Mouse (Mus musculus) lung, embryonic 15.5 days (tissue): Measurements from ENCODE around the gene Slc22a8. TPM values are rescaled to one million over a fixed set of nuclear protein-coding genes. Genes with fewer than 3 reads are reported as not detected.

Source experiments
- ATAC-seq: fragments of 200-750 bp; cut with Nextera tagmentation; 2 replicates; pipeline ENCODE4 v1.8.0; 2017; ENCODE audit warnings: moderate number of reproducible peaks, borderline replicate concordance; ENCODE audit not compliant: low FRiP score, low TSS enrichment; ENCODE audit errors: extremely low read depth
- H3K27ac ChIP-seq: fragments of 300-500 bp; sonication (generic); 2 replicates; pipeline ENCODE4 v1.5.1; 2015; ENCODE audit warnings: moderate library complexity, mild to moderate bottlenecking, inconsistent platforms
- H3K27me3 ChIP-seq: fragments of 300-500 bp; sonication (generic); 2 replicates; pipeline ENCODE4 v1.6.1; 2015; ENCODE audit warnings: inconsistent platforms
- H3K36me3 ChIP-seq: fragments of 300-500 bp; sonication (generic); 2 replicates; pipeline ENCODE4 v1.6.1; 2015; ENCODE audit warnings: inconsistent platforms
- H3K4me1 ChIP-seq: fragments of 300-500 bp; sonication (generic); 2 replicates; pipeline ENCODE4 v1.6.1; 2015; ENCODE audit warnings: inconsistent platforms
- H3K4me2 ChIP-seq: fragments of 300-500 bp; sonication (generic); 2 replicates; pipeline ENCODE4 v1.6.1; 2015; ENCODE audit warnings: inconsistent platforms, mild to moderate bottlenecking, moderate library complexity
- H3K4me3 ChIP-seq: fragments of 300-500 bp; sonication (generic); 2 replicates; pipeline ENCODE4 v1.5.1; 2015; ENCODE audit warnings: mild to moderate bottlenecking, inconsistent platforms
- H3K9ac ChIP-seq: fragments of 300-500 bp; sonication (generic); 2 replicates; pipeline ENCODE4 v1.6.1; 2015; ENCODE audit warnings: inconsistent platforms
- H3K9me3 ChIP-seq: fragments of 300-500 bp; sonication (generic); 2 replicates; pipeline ENCODE4 v1.6.1; 2016; ENCODE audit warnings: inconsistent platforms
- WGBS: fragments of 180-500 bp; shearing (Covaris S2); methylation state at CpG from one replicate; pipeline ENCODE4 v1.1.7; 2015; 5-methylcytosine and 5-hydroxymethylcytosine counted together
- polyA plus RNA-seq: library from polyadenylated mRNA; unstranded; fragments of >200 nt; fragmentation: Nextera tagmentation; extraction: Ambion mirVana; gene quantifications from 2 replicates; pipeline ENCODE4 v1.2.1, GENCODE M21; 2015

Gene Slc22a8
- polyA plus RNA-seq: 0.09 and 0.24 TPM in 2 replicates

GRCm38 (mm10) chr19:8590954-8591353, at the start of gene Slc22a8:
TSS of gene Slc22a8 (plus strand) at chr19:8591254.
- no peaks in the 10 kb centered on the region for H3K36me3 ChIP-seq
- 48% methylated on average over 8 of the region's 8 CpGs for WGBS
- peaks cover 19% of the 10 kb centered on the region for H3K4me1 ChIP-seq
- no peaks in the 10 kb centered on the region for H3K9me3 ChIP-seq
- no peak within 1 kb of the TSS for H3K27ac ChIP-seq
- no peaks in the 10 kb centered on the region for H3K27me3 ChIP-seq
- H3K4me3 ChIP-seq: no peak within 1 kb of the TSS
- H3K9ac ChIP-seq: no peak within 1 kb of the TSS
- H3K4me2 ChIP-seq: no peak within 1 kb of the TSS
- ATAC-seq: no peak

DNA sequence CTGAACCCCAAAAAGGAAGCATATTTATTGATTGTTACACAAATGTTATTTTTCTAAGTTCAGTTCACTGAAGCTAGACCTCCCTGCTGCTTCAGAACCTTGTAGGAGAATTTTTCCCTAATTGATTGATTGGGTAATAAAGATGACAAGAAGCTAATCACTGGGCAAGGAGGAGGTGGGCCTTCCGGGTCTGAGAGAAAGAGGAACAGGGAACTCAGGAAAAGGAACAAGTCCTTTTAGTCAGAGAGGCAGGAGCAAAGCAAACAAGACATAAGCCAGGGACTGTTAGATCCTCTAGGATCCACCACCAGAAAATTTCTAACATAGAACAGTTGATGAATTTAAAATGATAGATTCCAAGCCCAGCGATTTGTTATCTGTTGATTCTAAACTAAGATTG, 32.2 kb upstream of the Slc22a8 start:
- ATAC-seq: no peak
- no peaks in the 10 kb centered on the region for H3K4me1 ChIP-seq
- no peak overlapping the region for H3K4me3 ChIP-seq
- no peak overlapping the region for H3K4me2 ChIP-seq
- H3K9me3 ChIP-seq: no peaks in the 10 kb centered on the region
- H3K36me3 ChIP-seq: no peaks in the 10 kb centered on the region
- no peak overlapping the region for H3K27ac ChIP-seq
- 47% methylated on average over 2 of the region's 2 CpGs for WGBS
- H3K27me3 ChIP-seq: no peaks in the 10 kb centered on the region
- no peak overlapping the region for H3K9ac ChIP-seq

- Histone ChIP-seq H3K27me3 (no peaks in the 10 kb centered on the region), H3K4me2 (no peak overlapping the region), H3K9me3 (no peaks in the 10 kb centered on the region), H3K36me3 (no peaks in the 10 kb centered on the region), H3K4me3 (no peak overlapping the region), H3K4me1 (no peaks in the 10 kb centered on the region), H3K9ac (no peak overlapping the region), H3K27ac (no peak overlapping the region)
- no peak for ATAC-seq
- WGBS: 38% methylated on average over 2 of the region's 2 CpGs
Observed at GRCm38 (mm10) chr19:8564021-8564420, 27.0 kb upstream of the Slc22a8 start.

GRCm38 (mm10) chr19:8564469-8564868, 26.6 kb upstream of the Slc22a8 start:
- no peak overlapping the region for H3K27ac ChIP-seq
- H3K9me3 ChIP-seq: no peaks in the 10 kb centered on the region
- no peak overlapping the region for H3K4me2 ChIP-seq
- H3K9ac ChIP-seq: no peak overlapping the region
- no peak for ATAC-seq
- H3K4me1 ChIP-seq: peaks cover 1% of the 10 kb centered on the region; the same call in 1 of the 2 replicates
- WGBS: 44% methylated on average over 3 of the region's 3 CpGs
- no peak overlapping the region for H3K4me3 ChIP-seq
- no peaks in the 10 kb centered on the region for H3K27me3 ChIP-seq
- no peaks in the 10 kb centered on the region for H3K36me3 ChIP-seq

DNA sequence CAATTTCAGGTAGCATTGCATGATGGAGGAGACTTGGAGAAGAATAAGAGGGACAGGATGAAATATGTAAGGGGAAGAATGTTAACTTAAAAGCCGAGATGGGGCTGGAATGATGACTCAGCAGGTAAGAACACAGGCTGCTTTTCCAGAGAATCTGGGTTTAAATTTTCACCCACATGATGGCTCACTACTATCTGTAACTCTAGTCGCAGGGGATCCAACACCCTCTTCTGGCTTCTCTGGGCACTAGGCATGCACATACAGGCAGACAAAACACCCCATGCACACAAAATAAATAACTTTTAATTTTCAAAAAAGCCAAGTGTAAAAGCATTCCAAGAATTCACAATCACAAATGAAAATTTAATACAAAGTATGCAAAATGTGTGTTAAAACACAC, 25.8 kb upstream of the Slc22a8 start:
- Histone ChIP-seq H3K9ac (no peak overlapping the region), H3K36me3 (no peaks in the 10 kb centered on the region), H3K4me2 (no peak overlapping the region), H3K27me3 (no peaks in the 10 kb centered on the region), H3K4me1 (peaks cover 5% of the 10 kb centered on the region; the same call in 1 of the 2 replicates), H3K4me3 (no peak overlapping the region), H3K27ac (no peak overlapping the region), H3K9me3 (no peaks in the 10 kb centered on the region)
- WGBS: 39% methylated on average over 2 of the region's 2 CpGs
- ATAC-seq: no peak

DNA sequence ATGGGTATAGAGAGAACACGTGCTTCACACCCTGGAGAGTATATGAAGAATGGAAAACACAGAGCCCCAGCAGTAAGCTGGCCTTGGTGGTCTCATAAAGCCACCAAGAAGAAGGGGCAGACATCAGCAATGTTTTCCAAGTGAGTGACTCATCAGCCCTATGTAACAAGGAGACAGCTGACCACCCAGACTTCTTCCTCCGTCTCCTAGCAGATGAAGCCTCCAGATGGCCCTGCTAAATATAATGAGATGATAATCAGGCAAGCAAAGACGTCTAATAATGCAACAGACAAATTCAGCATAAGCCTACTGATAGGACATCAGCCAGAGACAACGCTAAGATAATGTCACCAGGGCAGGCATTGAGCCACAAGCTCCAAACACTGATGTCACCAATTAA, 25.1 kb upstream of the Slc22a8 start:
- H3K4me3 ChIP-seq: no peak overlapping the region
- WGBS: 39% methylated on average over 4 of the region's 4 CpGs
- H3K9ac ChIP-seq: no peak overlapping the region
- H3K4me1 ChIP-seq: peaks cover 5% of the 10 kb centered on the region; the same call in 1 of the 2 replicates
- no peaks in the 10 kb centered on the region for H3K36me3 ChIP-seq
- ATAC-seq: no peak
- H3K9me3 ChIP-seq: no peaks in the 10 kb centered on the region
- H3K4me2 ChIP-seq: no peak overlapping the region
- no peak overlapping the region for H3K27ac ChIP-seq
- no peaks in the 10 kb centered on the region for H3K27me3 ChIP-seq

DNA sequence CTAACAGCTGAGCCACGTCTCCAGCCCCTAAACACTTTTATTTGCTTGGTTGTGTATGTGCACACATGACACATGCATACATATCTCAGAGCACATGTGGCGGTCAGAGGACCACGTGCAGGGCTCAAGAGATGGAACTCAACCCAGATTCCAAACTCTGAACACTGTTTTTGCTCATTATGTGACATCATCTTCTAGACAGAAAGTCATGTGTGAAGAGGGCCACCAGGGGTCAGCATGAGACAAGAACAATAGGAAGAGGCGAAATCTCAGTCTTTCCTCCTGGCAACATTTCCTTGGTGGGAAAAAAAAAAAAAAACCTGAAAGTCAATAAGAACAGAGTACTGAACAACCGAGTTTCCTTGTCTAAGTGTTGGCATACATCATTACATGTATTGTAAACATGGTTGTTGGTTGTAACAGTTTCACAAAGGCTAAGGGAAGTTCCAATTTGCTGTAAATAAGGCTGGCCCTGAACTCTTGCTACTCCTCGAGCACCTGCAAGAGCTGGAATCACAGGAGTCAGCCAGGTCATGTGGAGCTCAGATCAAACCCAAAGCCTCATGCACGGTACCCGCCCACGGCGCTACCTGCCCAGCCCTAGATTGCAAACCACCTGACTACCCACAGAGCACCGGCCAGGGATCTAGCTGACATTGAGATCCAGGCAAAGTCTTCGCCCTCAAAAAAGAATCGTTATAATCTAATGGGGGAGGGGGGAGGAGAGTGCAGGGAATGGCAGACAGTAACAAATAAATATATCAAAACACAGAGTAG, 23.8 kb upstream of the Slc22a8 start:
- no peaks in the 10 kb centered on the region for H3K27me3 ChIP-seq
- no peak for ATAC-seq
- H3K9ac ChIP-seq: no peak overlapping the region
- no peak overlapping the region for H3K4me2 ChIP-seq
- 44% methylated on average over 13 of the region's 13 CpGs for WGBS
- H3K4me1 ChIP-seq: peaks cover 5% of the 10 kb centered on the region; the same call in 1 of the 2 replicates
- no peak overlapping the region for H3K27ac ChIP-seq
- no peaks in the 10 kb centered on the region for H3K9me3 ChIP-seq
- no peaks in the 10 kb centered on the region for H3K36me3 ChIP-seq
- no peak overlapping the region for H3K4me3 ChIP-seq

GRCm38 (mm10) chr19:8569453-8569863, 21.6 kb upstream of the Slc22a8 start:
- Histone ChIP-seq H3K4me3 (peak overlapping the region; percentile 28), H3K4me1 (peaks cover 5% of the 10 kb centered on the region; the same call in 1 of the 2 replicates), H3K4me2 (peak overlapping the region; percentile 56), H3K27ac (no peak overlapping the region), H3K36me3 (no peaks in the 10 kb centered on the region), H3K27me3 (no peaks in the 10 kb centered on the region), H3K9ac (0 out of 2 replicates have a peak overlapping the region, but pooled peaks have one; percentile 24), H3K9me3 (no peaks in the 10 kb centered on the region)
- 5% methylated on average over 14 of the region's 14 CpGs for WGBS
- ATAC-seq: no peak

DNA sequence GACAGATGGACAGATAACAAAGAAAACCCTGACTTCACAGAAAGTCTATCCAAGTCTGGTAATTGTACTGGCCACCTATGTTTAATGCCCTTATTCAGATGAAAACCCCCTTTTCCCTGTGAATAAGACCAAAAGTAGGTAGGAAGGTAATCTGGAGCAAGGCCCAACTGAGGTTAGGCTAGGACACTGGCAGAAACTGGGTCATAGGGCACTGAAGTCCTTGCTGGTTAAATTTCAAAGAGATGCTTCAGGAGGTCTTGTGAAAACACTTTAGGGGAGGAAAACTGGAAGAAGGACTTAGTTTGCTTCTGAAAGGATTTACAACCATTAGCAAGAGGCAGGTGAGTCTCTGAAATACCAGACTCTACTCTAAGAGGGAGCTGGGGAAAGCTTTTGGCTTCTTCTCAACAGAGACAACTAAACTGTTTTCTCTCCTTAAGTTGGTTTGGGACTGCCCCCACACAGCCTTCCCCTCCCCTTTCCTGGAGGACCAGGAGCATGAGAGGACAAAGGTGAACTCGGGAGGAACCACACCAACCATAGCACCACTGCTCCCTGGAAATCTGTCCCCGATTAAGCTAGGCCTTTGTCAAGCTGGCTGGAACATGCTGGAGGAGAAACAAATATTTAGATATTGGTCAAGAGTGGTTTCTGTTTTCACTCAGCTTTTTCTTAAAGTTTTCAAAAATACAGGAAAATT, 20.6 kb upstream of the Slc22a8 start:
- Histone ChIP-seq H3K9me3 (no peaks in the 10 kb centered on the region), H3K4me3 (no peak overlapping the region), H3K4me1 (peaks cover 5% of the 10 kb centered on the region; the same call in 1 of the 2 replicates), H3K27ac (no peak overlapping the region), H3K27me3 (no peaks in the 10 kb centered on the region), H3K9ac (no peak overlapping the region), H3K36me3 (no peaks in the 10 kb centered on the region), H3K4me2 (no peak overlapping the region)
- 50% methylated on average over 2 of the region's 2 CpGs for whole genome bisulfite sequencing
- ATAC-seq: no peak

GRCm38 (mm10) chr19:8571746-8572145, 19.3 kb upstream of the Slc22a8 start:
- Histone ChIP-seq H3K9me3 (no peaks in the 10 kb centered on the region), H3K36me3 (no peaks in the 10 kb centered on the region), H3K4me2 (no peak overlapping the region), H3K9ac (no peak overlapping the region), H3K4me1 (peaks cover 5% of the 10 kb centered on the region; the same call in 1 of the 2 replicates), H3K4me3 (no peak overlapping the region), H3K27me3 (no peaks in the 10 kb centered on the region), H3K27ac (no peak overlapping the region)
- 36% methylated on average over 7 of the region's 7 CpGs for WGBS
- no peak for ATAC-seq

GRCm38 (mm10) chr19:8572485-8572884, 18.6 kb upstream of the Slc22a8 start:
- 18% methylated on average over 3 of the region's 3 CpGs for WGBS
- Histone ChIP-seq H3K9me3 (no peaks in the 10 kb centered on the region), H3K36me3 (no peaks in the 10 kb centered on the region), H3K4me3 (no peak overlapping the region), H3K4me2 (no peak overlapping the region), H3K27me3 (no peaks in the 10 kb centered on the region), H3K9ac (no peak overlapping the region), H3K4me1 (peaks cover 5% of the 10 kb centered on the region; the same call in 1 of the 2 replicates), H3K27ac (no peak overlapping the region)
- no peak for ATAC-seq

GRCm38 (mm10) chr19:8577432-8577831, 13.6 kb upstream of the Slc22a8 start:
- Histone ChIP-seq H3K27ac (no peak overlapping the region), H3K36me3 (no peaks in the 10 kb centered on the region), H3K4me3 (no peak overlapping the region), H3K27me3 (no peaks in the 10 kb centered on the region), H3K4me1 (peaks cover 8% of the 10 kb centered on the region), H3K4me2 (no peak overlapping the region), H3K9me3 (no peaks in the 10 kb centered on the region), H3K9ac (no peak overlapping the region)
- no peak for ATAC-seq
- WGBS: 78% methylated on average over 4 of the region's 4 CpGs
